Mouse (Mus musculus) left cerebral cortex, adult 2 months (tissue): Measurements from ENCODE around the gene Olah. TPM values are rescaled to one million over a fixed set of nuclear protein-coding genes. Genes with fewer than 3 reads are reported as not detected.
"Not testable (repeated sequence)": the region's sequence is repeated elsewhere in the genome, so short reads cannot be mapped to it uniquely, and the experiment has no call there.

Source experiments
- DNase-seq, 2 experiments: peaks; one replicate each; pipeline ENCODE4 v3.0.0; 2021 to 2022; ENCODE audit warnings: low spot score in 2 of 2, mixed read lengths in 1 of 2; ENCODE audit errors: extremely low spot score in 1 of 2
- H3K27ac ChIP-seq: fragments of 200-600 bp; 2 replicates; pipeline ENCODE4 v1.8.1; 2022
- H3K4me3 ChIP-seq: fragments of 200-600 bp; 2 replicates; pipeline ENCODE4 v1.8.1; 2022
- CTCF ChIP-seq: fragments of 200-600 bp; IDR thresholded peaks from 2 replicates; pipeline ENCODE4 v1.8.1; 2022; ENCODE audit warnings: antibody characterized with exemption, mild to moderate bottlenecking, moderate library complexity
- intact Hi-C: fragments of 180-260 bp; cut with DNase I; formaldehyde crosslinking; loops from one replicate; pipeline ENCODE4 v1.15.1; 2025
- long read RNA-seq, 2 experiments: library from polyadenylated mRNA; stranded (forward); transcript quantifications; one replicate each; pipeline ENCODE4 v2.0.0; 2021; ENCODE audit warnings: borderline mapping rate in 2 of 2
- total RNA-seq, 2 experiments: library from RNA; stranded (reverse); gene quantifications; 2 replicates each; pipeline ENCODE4 v1.2.3; 2021

Olah gene
- not detected for total RNA-seq
- long read RNA-seq, experiment 1 = 0 reads
- long read RNA-seq, experiment 2, partial matches to known transcripts = 0 of 2 reads
- long read RNA-seq, experiment 2, other reads (novel, unspliced or antisense) = 2 of 2 reads

- DNase-seq, H3K27ac ChIP-seq, intact Hi-C loops, H3K4me3 ChIP-seq: not testable (repeated sequence)
Observed at GRCm38 (mm10) chr2:3397110-3397509, at the start of gene Olah. Olah (minus strand) TSS chr2:3397210.

- DNase-seq = no peak
- Histone ChIP-seq H3K27ac (no peak overlapping the region), H3K4me3 (no peak overlapping the region)
- intact Hi-C loops = no loop called here
- TF ChIP-seq CTCF = no peak
Observed at GRCm38 (mm10) chr2:3445984-3446383, 49.0 kb upstream of the Olah start.

- Histone ChIP-seq H3K4me3 (no peak overlapping the region), H3K27ac (no peak overlapping the region)
- no peak for TF ChIP-seq CTCF
- intact Hi-C loops = no loop called here
- no peak for DNase-seq
Observed at GRCm38 (mm10) chr2:3444206-3444605, 47.2 kb upstream of the Olah start.

- DNase-seq = no peak
- Histone ChIP-seq H3K4me3 (no peak overlapping the region), H3K27ac (no peak overlapping the region)
- TF ChIP-seq CTCF = no peak
- intact Hi-C loops = no loop called here
Observed at GRCm38 (mm10) chr2:3437956-3438355, 40.9 kb upstream of the Olah start.

DNA sequence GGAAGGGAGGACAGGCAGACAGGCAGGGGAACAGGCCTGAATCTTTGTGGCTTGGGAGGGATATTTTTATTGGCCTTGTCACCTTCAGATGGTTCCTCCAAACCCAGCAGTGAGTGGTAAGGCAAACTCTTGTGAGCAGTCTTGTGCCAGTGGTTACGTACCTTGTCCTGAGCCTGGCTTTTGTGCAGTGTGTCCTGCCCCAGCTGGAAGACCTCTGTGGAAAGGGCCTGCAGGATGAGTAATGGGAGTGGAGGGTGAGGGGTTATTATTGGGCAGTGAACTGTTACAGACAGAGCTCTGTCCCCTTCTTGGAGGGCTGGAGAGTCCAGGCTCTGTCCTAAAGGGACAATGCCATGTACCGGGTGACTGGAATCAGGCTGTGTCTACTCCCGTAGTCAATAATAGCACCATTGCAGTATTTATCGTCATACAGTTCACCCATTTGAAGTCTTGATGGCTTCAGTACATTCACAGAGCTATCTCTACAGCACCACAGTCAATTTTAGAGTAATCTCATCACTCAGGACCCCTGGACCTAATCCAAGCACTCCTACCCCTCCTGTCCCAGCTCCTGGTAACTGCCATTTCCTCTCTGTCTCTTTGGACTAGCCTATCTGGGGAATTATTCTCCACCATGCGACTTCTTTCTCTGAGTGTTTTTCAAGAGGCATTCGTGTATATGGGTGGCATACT is 38.5 kb upstream of the Olah start:
- intact Hi-C loops = no loop called here
- Histone ChIP-seq H3K4me3 (no peak overlapping the region), H3K27ac (no peak overlapping the region)
- TF ChIP-seq CTCF = no peak
- no peak for DNase-seq

DNA sequence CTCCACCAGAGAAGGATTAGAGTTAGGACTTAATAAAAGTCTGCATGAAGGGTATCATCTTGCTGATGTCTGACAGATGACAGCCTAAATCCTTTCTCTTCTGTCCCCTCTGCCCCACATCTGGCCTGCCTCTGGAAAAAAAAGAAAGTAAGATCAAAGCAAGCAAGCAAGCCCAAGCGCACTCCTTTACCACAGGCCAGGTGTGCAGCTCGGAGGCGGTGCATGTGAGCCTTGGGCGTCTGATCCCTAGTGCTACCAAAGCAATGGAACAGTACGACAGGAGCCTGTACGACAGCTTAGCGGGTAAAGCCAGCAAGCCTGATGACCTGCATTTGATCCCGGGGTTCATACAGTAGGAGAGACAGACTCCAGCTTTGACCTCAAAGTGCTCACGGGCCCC is 33.9 kb upstream of the Olah start:
- Histone ChIP-seq H3K4me3 (no peak overlapping the region), H3K27ac (no peak overlapping the region)
- no peak for DNase-seq
- no peak for TF ChIP-seq CTCF
- intact Hi-C loops = no loop called here

- H3K4me3 ChIP-seq = peak overlapping the region; percentile 84
- DNase-seq = no peak
- peak overlapping the region; percentile 37 for H3K27ac ChIP-seq
- intact Hi-C loops = loop anchor here (2.0 kb wide), 1 partner anchor 88 kb away; the partner anchor contains the start of genes Cdnf, Gm45902 and Hspa14
- TF ChIP-seq CTCF = no peak
Observed at GRCm38 (mm10) chr2:3424579-3424910, 27.5 kb upstream of the Olah start.

DNA sequence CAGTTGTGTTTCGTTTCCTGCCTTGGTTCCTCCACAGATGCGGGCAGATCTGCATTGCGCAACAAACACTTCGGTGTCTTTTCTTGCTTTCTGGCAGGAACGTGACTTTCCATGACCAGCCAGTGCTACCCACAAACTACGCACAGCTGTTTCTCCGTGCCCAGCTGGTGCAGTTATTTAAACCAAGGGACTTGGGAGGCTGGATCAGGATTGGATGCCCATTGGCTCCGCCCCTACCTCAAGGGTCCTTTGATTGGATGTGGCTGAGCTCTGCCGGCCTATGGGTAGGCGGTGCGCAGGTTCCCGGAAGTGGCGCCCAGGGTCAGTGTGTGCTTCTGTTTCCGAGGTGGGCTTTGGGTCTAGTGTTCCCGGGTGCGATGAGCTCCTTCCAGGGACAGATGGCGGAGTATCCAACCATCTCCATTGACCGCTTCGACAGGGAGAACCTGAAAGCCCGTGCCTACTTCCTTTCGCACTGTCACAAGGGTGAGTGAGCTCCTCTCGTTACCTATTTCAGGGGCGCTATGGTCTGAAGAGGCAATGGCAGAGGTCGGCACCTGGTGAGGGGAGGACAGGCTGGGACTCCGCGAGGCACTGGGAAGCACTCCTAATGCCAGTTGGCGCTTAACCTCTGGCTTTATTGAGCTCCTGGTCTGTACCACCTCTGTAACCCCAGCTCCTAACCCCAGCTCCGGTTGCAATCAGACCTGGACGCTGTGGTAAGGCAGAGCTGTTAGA is 27.0 kb upstream of the Olah start, which contains the start of gene Dclre1c:
TSS of gene Dclre1c (plus strand) at position 291 of the 738 bp plus-strand sequence.
- H3K4me3 ChIP-seq = peak within 1 kb of the TSS; percentile 84
- intact Hi-C loops = loop anchor here (2.0 kb wide), 1 partner anchor 89 kb away; the partner anchor contains the start of genes Cdnf, Gm45902 and Hspa14
- no peak for TF ChIP-seq CTCF
- DNase-seq = peak; percentile 85 to 86
- H3K27ac ChIP-seq = peak within 1 kb of the TSS; percentile 37

DNA sequence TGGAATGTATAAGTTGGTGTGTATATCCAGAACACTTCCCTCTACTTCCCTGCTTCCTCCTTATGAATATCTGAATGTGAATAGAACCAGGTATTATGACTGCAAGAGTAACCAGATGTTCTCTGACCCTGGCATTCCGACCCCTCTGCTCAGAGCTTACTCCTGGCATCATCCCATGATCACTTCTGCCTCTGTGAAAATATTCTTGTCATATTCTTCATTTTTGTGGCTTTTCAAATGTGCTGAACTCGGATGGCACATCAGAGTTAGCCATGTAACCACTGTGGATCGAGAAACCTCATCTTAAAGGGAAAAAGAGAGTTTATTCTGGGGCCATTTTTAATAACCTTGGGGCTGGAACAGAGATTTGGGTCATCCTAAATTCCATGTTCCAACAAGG is 25.5 kb upstream of the Olah start, which contains the start of gene Meig1:
TSS of gene Meig1 (minus strand) at position 101 of the 400 bp plus-strand sequence.
- no peak for TF ChIP-seq CTCF
- no peak for DNase-seq
- Histone ChIP-seq H3K27ac (no peak within 1 kb of the TSS), H3K4me3 (no peak within 1 kb of the TSS; the same call in 1 of the 2 replicates)
- intact Hi-C loops = no loop called here

- no peak for TF ChIP-seq CTCF
- no peak for DNase-seq
- H3K27ac ChIP-seq = no peak overlapping the region
- no peak overlapping the region for H3K4me3 ChIP-seq
- intact Hi-C loops = no loop called here
Observed at GRCm38 (mm10) chr2:3420157-3420556, 23.1 kb upstream of the Olah start.

DNA sequence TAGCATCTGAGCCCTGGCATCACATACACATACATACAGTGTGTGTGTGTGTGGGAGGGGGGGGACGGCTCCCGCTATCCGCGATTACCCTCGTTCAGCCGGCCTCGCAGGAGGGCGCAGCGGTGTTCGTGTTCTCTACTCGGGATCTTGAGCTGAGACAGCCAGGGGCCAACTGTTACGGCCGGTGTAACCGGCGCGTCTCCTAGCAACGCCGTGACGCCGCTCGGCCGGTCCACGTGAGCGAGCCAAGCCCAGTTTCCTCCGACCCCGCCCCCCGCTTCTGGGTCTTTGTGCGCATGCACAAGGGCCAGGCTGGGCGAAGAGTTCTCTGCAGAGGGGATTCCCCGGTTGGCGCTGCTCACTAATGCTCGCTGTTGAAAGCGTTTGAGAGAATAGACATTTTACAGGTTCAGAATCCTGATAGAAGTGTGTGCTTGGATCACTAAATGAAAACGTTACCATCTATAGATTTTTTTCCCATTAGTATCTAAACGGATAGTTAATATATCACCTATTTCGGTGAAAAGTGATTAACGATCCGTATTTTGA is 21.9 kb upstream of the Olah start:
- peak; percentile 95 to 97 for DNase-seq
- intact Hi-C loops = loop anchor here (10.0 kb wide), 1 partner anchor 304 kb away; the partner anchor contains the start of gene Fam171a1
- no peak for TF ChIP-seq CTCF
- peak overlapping the region; percentile 61 for H3K4me3 ChIP-seq
- peak overlapping the region; percentile 41; the same call in 1 of the 2 replicates for H3K27ac ChIP-seq

DNA sequence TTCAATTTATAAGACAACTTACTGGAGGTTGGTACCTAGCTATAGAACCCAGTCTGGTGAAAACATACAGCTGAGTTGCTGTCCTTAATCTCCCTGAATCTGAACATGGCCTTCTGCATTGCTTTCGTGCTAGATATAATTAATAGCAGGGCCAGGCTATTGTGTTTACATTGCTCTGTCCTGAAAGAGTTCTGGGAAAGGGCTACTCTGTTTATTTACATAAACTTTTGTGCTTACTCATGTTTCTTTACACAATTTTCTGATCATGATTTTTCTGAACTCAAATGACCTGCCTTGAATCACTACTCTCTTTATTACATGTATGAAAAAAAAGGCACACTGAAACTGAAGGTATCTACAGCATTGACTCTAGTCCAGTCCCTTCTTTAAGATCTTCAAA is 18.7 kb upstream of the Olah start:
- intact Hi-C loops = loop anchor here (2.0 to 10.0 kb wide), 2 partner anchors 67 to 301 kb away; partner anchors contain the start of gene Fam171a1
- TF ChIP-seq CTCF = no peak
- no peak for DNase-seq
- Histone ChIP-seq H3K27ac (no peak overlapping the region), H3K4me3 (no peak overlapping the region)
